Mouse (Mus musculus): ENCODE data around the gene Glt1d1. TPM values are rescaled to one million over a fixed set of nuclear protein-coding genes. Genes with fewer than 3 reads are reported as not detected.
A peak's percentile ranks its signal among the peaks of the same experiment; 100 is the strongest.

The Glt1d1 gene
- polyA plus RNA-seq, 1 experiment: 13.8 TPM

DNA sequence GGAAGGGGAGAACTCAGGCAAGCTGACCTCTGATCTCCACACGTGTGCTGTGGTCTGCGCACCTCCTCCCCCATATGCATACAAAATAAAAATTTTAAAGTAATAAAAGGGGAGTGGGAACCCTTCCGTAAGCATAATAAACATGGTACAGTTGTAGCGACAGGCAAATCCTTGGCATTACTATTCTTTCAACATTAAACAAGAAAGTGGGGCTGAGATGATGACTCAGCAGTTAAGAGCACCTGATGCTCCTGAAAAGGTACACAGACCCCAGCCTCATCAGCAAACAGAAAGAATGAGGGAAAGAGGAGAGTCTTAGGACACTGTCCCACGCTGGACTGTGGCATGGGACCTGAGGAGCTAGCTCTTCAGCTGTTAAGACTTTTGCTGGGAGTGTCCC lies 29.1 kb upstream of the Glt1d1 start:
- H3K27me3 ChIP-seq (ENCODE audit: control insufficient read depth, insufficient read depth, low read length): no peaks in the 10 kb centered on the region
- 91% methylated on average over 5 of the region's 5 CpGs for WGBS
- no peak overlapping the region for H3K27ac ChIP-seq (ENCODE audit: insufficient read depth, low read length)
- DNase-seq: no peak
- H3K4me1 ChIP-seq (ENCODE audit: control insufficient read depth, insufficient read depth, low read length): peaks cover 8% of the 10 kb centered on the region
- H3K4me3 ChIP-seq (replicated peaks; ENCODE audit: insufficient read depth, low read depth, low read length): no peak overlapping the region
- TF ChIP-seq CTCF (IDR thresholded peaks at IDR 0.05; ENCODE audit: borderline replicate concordance, insufficient read depth, low read depth, low read length): no peak
- TF ChIP-seq POLR2A (IDR thresholded peaks at IDR 0.05; ENCODE audit: borderline replicate concordance, insufficient read depth, low read length): no peak

GRCm38 (mm10) chr5:127607507-127607906 lies 24.6 kb upstream of the Glt1d1 start:
- Histone ChIP-seq H3K4me3 (replicated peaks; ENCODE audit: insufficient read depth, low read depth, low read length) (no peak overlapping the region), H3K27ac (ENCODE audit: insufficient read depth, low read length) (0 out of 2 replicates have a peak overlapping the region, but pooled peaks have one; percentile 16), H3K4me1 (ENCODE audit: control insufficient read depth, insufficient read depth, low read length) (peaks cover 6% of the 10 kb centered on the region), H3K27me3 (ENCODE audit: control insufficient read depth, insufficient read depth, low read length) (no peaks in the 10 kb centered on the region)
- no peak for DNase-seq
- WGBS: 81% methylated on average over 2 of the region's 2 CpGs
- TF ChIP-seq POLR2A (IDR thresholded peaks at IDR 0.05; ENCODE audit: borderline replicate concordance, insufficient read depth, low read length) (no peak), CTCF (IDR thresholded peaks at IDR 0.05; ENCODE audit: borderline replicate concordance, insufficient read depth, low read depth, low read length) (no peak)

DNA sequence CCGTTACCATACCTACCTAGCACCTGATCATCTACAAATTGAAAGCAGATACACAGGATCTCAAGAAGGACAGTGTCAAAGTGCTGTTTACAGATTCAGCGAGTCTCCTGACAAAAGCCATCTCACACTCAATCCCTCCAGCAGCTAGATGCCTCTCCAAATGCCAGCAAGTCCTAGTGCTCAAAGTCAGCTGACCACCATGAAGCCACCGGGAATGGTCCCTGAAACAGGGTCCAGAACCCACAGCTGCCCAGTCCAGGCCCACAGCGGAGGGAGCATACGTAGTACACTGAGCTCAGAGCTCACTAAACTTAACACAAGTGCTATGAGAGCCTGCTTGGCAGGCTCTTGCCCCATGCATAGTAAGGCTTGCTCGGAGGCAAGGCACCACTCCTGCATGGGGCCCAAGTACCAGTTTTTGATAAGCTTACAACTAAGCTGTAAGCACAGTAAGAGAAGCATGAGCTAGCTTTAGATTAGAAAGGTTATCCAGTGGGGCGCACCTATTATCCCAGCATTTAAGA lies 22.8 kb upstream of the Glt1d1 start:
- peaks cover 11% of the 10 kb centered on the region for H3K4me1 ChIP-seq (ENCODE audit: control insufficient read depth, insufficient read depth, low read length)
- no peak overlapping the region for H3K4me3 ChIP-seq (replicated peaks; ENCODE audit: insufficient read depth, low read depth, low read length)
- H3K27me3 ChIP-seq (ENCODE audit: control insufficient read depth, insufficient read depth, low read length): no peaks in the 10 kb centered on the region
- no peak overlapping the region for H3K27ac ChIP-seq (ENCODE audit: insufficient read depth, low read length)
- no peak for DNase-seq
- 79% methylated on average over 7 of the region's 7 CpGs for WGBS
- TF ChIP-seq POLR2A (IDR thresholded peaks at IDR 0.05; ENCODE audit: borderline replicate concordance, insufficient read depth, low read length) (no peak), CTCF (IDR thresholded peaks at IDR 0.05; ENCODE audit: borderline replicate concordance, insufficient read depth, low read depth, low read length) (no peak)

- H3K27me3 ChIP-seq (ENCODE audit: control insufficient read depth, insufficient read depth, low read length): no peaks in the 10 kb centered on the region
- 42% methylated on average over 6 of the region's 6 CpGs for WGBS
- H3K27ac ChIP-seq (ENCODE audit: insufficient read depth, low read length): peak overlapping the region; percentile 24; the same call in 1 of the 2 replicates
- peaks cover 11% of the 10 kb centered on the region for H3K4me1 ChIP-seq (ENCODE audit: control insufficient read depth, insufficient read depth, low read length)
- DNase-seq: peak; percentile 43 to 68
- H3K4me3 ChIP-seq (replicated peaks; ENCODE audit: insufficient read depth, low read depth, low read length): no peak overlapping the region
- TF ChIP-seq POLR2A (IDR thresholded peaks at IDR 0.05; ENCODE audit: borderline replicate concordance, insufficient read depth, low read length) (no peak), CTCF (IDR thresholded peaks at IDR 0.05; ENCODE audit: borderline replicate concordance, insufficient read depth, low read depth, low read length) (no peak)
Observed at GRCm38 (mm10) chr5:127610787-127611509, 21.1 kb upstream of the Glt1d1 start.

DNA sequence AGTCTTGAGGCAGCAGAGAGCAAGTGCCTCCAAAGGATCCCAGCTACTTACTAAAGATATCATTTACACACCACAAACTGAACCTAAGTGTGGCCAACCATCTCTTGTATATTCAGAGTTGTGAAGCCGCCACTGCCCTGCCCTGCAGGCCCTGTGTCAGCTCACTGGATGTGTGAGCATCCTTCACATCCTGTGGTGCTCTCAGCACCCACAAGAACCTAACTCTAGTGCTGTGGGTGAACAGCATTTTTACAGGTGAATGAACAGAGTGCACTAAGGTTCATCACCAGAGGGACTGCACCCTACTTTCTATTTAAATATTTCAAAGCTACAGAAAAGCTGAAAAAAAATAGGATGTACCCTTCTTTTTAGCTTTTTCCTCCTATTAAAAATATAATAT lies 20.2 kb upstream of the Glt1d1 start:
- DNase-seq: no peak
- peak overlapping the region; percentile 18; the same call in 1 of the 2 replicates for H3K27ac ChIP-seq (ENCODE audit: insufficient read depth, low read length)
- WGBS: 82% methylated on average over 1 of the region's 1 CpGs
- TF ChIP-seq POLR2A (IDR thresholded peaks at IDR 0.05; ENCODE audit: borderline replicate concordance, insufficient read depth, low read length): no peak
- no peak for TF ChIP-seq CTCF (IDR thresholded peaks at IDR 0.05; ENCODE audit: borderline replicate concordance, insufficient read depth, low read depth, low read length)
- H3K27me3 ChIP-seq (ENCODE audit: control insufficient read depth, insufficient read depth, low read length): no peaks in the 10 kb centered on the region
- H3K4me1 ChIP-seq (ENCODE audit: control insufficient read depth, insufficient read depth, low read length): peaks cover 11% of the 10 kb centered on the region
- H3K4me3 ChIP-seq (replicated peaks; ENCODE audit: insufficient read depth, low read depth, low read length): no peak overlapping the region

DNA sequence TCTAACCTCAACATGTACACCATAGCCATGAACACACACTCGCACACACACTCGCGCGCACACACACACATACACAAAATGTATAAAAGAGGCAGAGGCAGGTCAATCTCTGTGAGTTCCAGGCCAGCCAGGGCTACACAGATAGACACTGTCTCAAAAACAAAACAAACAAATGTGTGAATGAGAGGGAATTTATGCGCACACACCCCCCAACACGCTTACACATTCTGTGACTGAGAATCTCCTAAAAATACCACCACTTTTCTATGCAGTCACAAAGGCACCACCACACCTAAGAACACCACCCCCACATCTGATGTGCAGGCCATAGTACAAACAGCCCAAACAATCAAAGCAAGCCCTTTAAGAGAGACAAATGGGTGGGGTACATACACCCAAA lies 19.7 kb upstream of the Glt1d1 start:
- TF ChIP-seq POLR2A (IDR thresholded peaks at IDR 0.05; ENCODE audit: borderline replicate concordance, insufficient read depth, low read length) (no peak), CTCF (IDR thresholded peaks at IDR 0.05; ENCODE audit: borderline replicate concordance, insufficient read depth, low read depth, low read length) (no peak)
- DNase-seq: no peak
- H3K27ac ChIP-seq (ENCODE audit: insufficient read depth, low read length): no peak overlapping the region
- no peak overlapping the region for H3K4me3 ChIP-seq (replicated peaks; ENCODE audit: insufficient read depth, low read depth, low read length)
- peaks cover 11% of the 10 kb centered on the region for H3K4me1 ChIP-seq (ENCODE audit: control insufficient read depth, insufficient read depth, low read length)
- H3K27me3 ChIP-seq (ENCODE audit: control insufficient read depth, insufficient read depth, low read length): no peaks in the 10 kb centered on the region
- WGBS: 97% methylated on average over 6 of the region's 6 CpGs

DNA sequence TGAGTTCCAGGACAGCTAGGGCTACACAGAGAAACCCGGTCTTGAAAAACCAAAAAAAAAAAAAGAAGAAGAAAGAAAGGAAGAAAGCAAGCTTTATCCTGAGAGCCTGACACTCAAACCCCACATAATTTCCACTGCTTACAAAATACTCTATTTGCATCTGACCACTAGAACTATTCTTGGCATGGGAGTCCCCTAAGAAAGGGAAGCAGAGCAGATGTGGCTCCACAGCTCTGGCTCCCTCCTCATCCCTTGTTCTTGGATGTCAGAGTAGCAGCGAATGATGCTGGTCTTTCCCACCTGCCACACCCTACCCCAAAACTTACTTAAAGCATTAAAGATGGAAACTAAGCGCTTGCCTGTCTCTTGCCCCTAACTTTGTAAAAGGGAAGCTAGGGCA lies 16.6 kb upstream of the Glt1d1 start:
- DNase-seq: no peak
- WGBS: 53% methylated on average over 3 of the region's 3 CpGs
- TF ChIP-seq POLR2A (IDR thresholded peaks at IDR 0.05; ENCODE audit: borderline replicate concordance, insufficient read depth, low read length): no peak
- Histone ChIP-seq H3K27ac (ENCODE audit: insufficient read depth, low read length) (no peak overlapping the region), H3K27me3 (ENCODE audit: control insufficient read depth, insufficient read depth, low read length) (no peaks in the 10 kb centered on the region), H3K4me3 (replicated peaks; ENCODE audit: insufficient read depth, low read depth, low read length) (peak overlapping the region; percentile 63), H3K4me1 (ENCODE audit: control insufficient read depth, insufficient read depth, low read length) (peaks cover 9% of the 10 kb centered on the region)

- TF ChIP-seq CTCF (IDR thresholded peaks at IDR 0.05; ENCODE audit: borderline replicate concordance, insufficient read depth, low read depth, low read length) (no peak), POLR2A (IDR thresholded peaks at IDR 0.05; ENCODE audit: borderline replicate concordance, insufficient read depth, low read length) (no peak)
- H3K4me1 ChIP-seq (ENCODE audit: control insufficient read depth, insufficient read depth, low read length): peaks cover 4% of the 10 kb centered on the region
- H3K27me3 ChIP-seq (ENCODE audit: control insufficient read depth, insufficient read depth, low read length): no peaks in the 10 kb centered on the region
- WGBS: 21% methylated on average over 5 of the region's 5 CpGs
- no peak for DNase-seq
- H3K4me3 ChIP-seq (replicated peaks; ENCODE audit: insufficient read depth, low read depth, low read length): peak overlapping the region; percentile 63
- no peak overlapping the region for H3K27ac ChIP-seq (ENCODE audit: insufficient read depth, low read length)
Observed at GRCm38 (mm10) chr5:127616151-127616550, 15.9 kb upstream of the Glt1d1 start.
